Mouse (Mus musculus): ENCODE measurements at regions not wholly inside any gene's neighbourhood (a gene's known extent, or its start where the extent isn't known, plus 50 kb on each side); places are given as distances from the start of the nearest gene placed in this dataset.

- 77% methylated on average over 4 of the region's 4 CpGs for WGBS
- H3K36me3 ChIP-seq (ENCODE audit: control insufficient read depth, insufficient read depth, low read length) = no peaks in the 10 kb centered on the region
- no peak overlapping the region for H3K9ac ChIP-seq (ENCODE audit: low read depth, low read length)
- no peak overlapping the region for H3K4me2 ChIP-seq (replicated peaks; ENCODE audit: low read depth, low read length)
- no peaks in the 10 kb centered on the region; the same call in 1 of the 2 replicates for H3K9me3 ChIP-seq (ENCODE audit: control insufficient read depth, low read length)
- peaks cover 7% of the 10 kb centered on the region for H3K4me1 ChIP-seq (ENCODE audit: control insufficient read depth, insufficient read depth, low read length)
- no peak overlapping the region for H3K27ac ChIP-seq (ENCODE audit: low read depth, low read length)
- no peaks in the 10 kb centered on the region for H3K27me3 ChIP-seq (ENCODE audit: control insufficient read depth, insufficient read depth, low read length)
- no peak overlapping the region for H3K4me3 ChIP-seq (ENCODE audit: low read length)
- no peak for ATAC-seq (ENCODE audit: low FRiP score, low TSS enrichment)
These were observed 437.5 kb downstream of the Ate1 start for GRCm38 (mm10) chr7:130082662-130083061.

DNA sequence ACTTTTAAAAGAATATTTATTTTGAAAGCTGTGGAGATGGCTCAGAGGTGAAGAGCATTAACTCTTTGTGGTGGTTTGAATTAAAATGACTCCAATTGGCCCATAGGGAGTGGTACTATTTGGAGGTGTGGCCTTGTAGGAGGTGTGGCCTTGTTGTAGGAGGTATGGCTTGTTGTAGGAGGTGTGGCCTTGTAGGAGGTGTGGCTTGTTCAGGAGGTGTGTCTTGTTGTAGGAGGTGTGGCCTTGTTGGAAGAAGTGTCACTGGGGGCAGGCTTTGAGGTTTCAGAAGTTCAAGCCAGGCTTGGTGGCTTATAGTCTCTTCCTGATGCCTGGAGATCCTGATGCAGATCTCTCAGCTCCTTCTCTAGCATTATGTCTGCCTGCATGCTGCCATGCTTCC, 434.5 kb downstream of the Ate1 start:
- no peak for ATAC-seq (ENCODE audit: low FRiP score, low TSS enrichment)
- Histone ChIP-seq H3K4me3 (ENCODE audit: low read length) (no peak overlapping the region), H3K27me3 (ENCODE audit: control insufficient read depth, insufficient read depth, low read length) (no peaks in the 10 kb centered on the region), H3K36me3 (ENCODE audit: control insufficient read depth, insufficient read depth, low read length) (no peaks in the 10 kb centered on the region), H3K9ac (ENCODE audit: low read depth, low read length) (no peak overlapping the region), H3K27ac (ENCODE audit: low read depth, low read length) (no peak overlapping the region), H3K9me3 (ENCODE audit: control insufficient read depth, low read length) (no peaks in the 10 kb centered on the region; the same call in 1 of the 2 replicates), H3K4me2 (replicated peaks; ENCODE audit: low read depth, low read length) (no peak overlapping the region), H3K4me1 (ENCODE audit: control insufficient read depth, insufficient read depth, low read length) (peaks cover 7% of the 10 kb centered on the region)

GRCm38 (mm10) chr7:130089896-130090610, 430.1 kb downstream of the Ate1 start:
- ATAC-seq (ENCODE audit: low FRiP score, low TSS enrichment) = no peak
- WGBS = 89% methylated on average over 8 of the region's 8 CpGs
- Histone ChIP-seq H3K27me3 (ENCODE audit: control insufficient read depth, insufficient read depth, low read length) (no peaks in the 10 kb centered on the region), H3K4me3 (ENCODE audit: low read length) (no peak overlapping the region), H3K27ac (ENCODE audit: low read depth, low read length) (no peak overlapping the region), H3K9ac (ENCODE audit: low read depth, low read length) (no peak overlapping the region), H3K9me3 (ENCODE audit: control insufficient read depth, low read length) (no peaks in the 10 kb centered on the region; the same call in 1 of the 2 replicates), H3K4me2 (replicated peaks; ENCODE audit: low read depth, low read length) (no peak overlapping the region), H3K36me3 (ENCODE audit: control insufficient read depth, insufficient read depth, low read length) (no peaks in the 10 kb centered on the region), H3K4me1 (ENCODE audit: control insufficient read depth, insufficient read depth, low read length) (no peaks in the 10 kb centered on the region)

- 64% methylated on average over 3 of the region's 3 CpGs for WGBS
- no peak for ATAC-seq (ENCODE audit: low FRiP score, low TSS enrichment)
These were observed 428.2 kb downstream of the Ate1 start for GRCm38 (mm10) chr7:130091942-130092341.

DNA sequence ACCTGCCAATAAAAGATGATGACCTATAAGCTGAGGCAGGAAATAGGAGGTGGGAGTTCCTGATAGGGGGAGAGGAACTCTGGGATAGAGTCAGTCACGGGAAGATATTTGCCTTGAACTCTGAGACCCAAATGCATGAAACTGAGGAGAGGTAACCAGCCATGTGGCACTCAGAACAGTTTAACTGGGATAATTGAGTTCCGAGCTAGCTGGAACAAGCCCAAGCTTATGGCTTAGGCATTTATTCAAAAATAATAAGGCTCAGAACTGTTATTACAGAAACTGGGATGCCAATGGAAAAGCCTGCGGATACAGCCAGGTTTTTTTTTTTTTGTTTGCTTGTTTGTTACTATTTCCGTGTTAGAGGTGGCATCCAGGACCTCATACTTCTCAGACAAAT, 425.0 kb downstream of the Ate1 start:
- Histone ChIP-seq H3K9me3 (ENCODE audit: control insufficient read depth, low read length) (no peaks in the 10 kb centered on the region), H3K36me3 (ENCODE audit: control insufficient read depth, insufficient read depth, low read length) (no peaks in the 10 kb centered on the region)
- 87% methylated on average over 4 of the region's 4 CpGs for WGBS

More at GRCm38 (mm10) chr7:130091942-130092341, 428.2 kb downstream of the Ate1 start:
- Histone ChIP-seq H3K4me1 (ENCODE audit: control insufficient read depth, insufficient read depth, low read length) (no peaks in the 10 kb centered on the region), H3K4me2 (replicated peaks; ENCODE audit: low read depth, low read length) (no peak overlapping the region), H3K4me3 (ENCODE audit: low read length) (no peak overlapping the region), H3K9me3 (ENCODE audit: control insufficient read depth, low read length) (no peaks in the 10 kb centered on the region), H3K9ac (ENCODE audit: low read depth, low read length) (no peak overlapping the region), H3K36me3 (ENCODE audit: control insufficient read depth, insufficient read depth, low read length) (no peaks in the 10 kb centered on the region), H3K27me3 (ENCODE audit: control insufficient read depth, insufficient read depth, low read length) (no peaks in the 10 kb centered on the region), H3K27ac (ENCODE audit: low read depth, low read length) (peak overlapping the region; percentile 33; the same call in 1 of the 2 replicates)

DNA sequence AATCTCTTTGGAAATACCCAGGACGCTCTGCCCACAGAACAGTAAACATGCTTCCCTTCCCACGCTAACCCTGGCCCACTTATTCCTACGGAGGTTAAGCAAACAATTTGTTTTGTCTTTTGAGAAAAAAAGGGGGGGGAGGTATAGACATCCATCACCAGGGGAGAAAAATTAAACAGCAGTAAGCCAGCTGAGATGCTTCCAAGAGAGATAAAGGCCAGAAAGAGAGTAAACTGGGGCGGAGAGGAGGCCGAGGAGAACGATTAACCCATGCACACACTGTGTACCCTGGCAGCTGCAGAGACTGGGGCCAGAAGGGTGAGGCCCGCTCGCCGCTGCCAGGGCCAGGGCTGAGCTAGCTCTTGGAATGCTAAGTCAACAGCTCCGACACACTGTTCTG, 421.6 kb downstream of the Ate1 start:
- Histone ChIP-seq H3K36me3 (ENCODE audit: control insufficient read depth, insufficient read depth, low read length) (no peaks in the 10 kb centered on the region), H3K4me2 (replicated peaks; ENCODE audit: low read depth, low read length) (no peak overlapping the region), H3K4me3 (ENCODE audit: low read length) (no peak overlapping the region), H3K27ac (ENCODE audit: low read depth, low read length) (no peak overlapping the region), H3K9ac (ENCODE audit: low read depth, low read length) (no peak overlapping the region), H3K27me3 (ENCODE audit: control insufficient read depth, insufficient read depth, low read length) (no peaks in the 10 kb centered on the region), H3K9me3 (ENCODE audit: control insufficient read depth, low read length) (no peaks in the 10 kb centered on the region), H3K4me1 (ENCODE audit: control insufficient read depth, insufficient read depth, low read length) (0 out of 2 replicates have a peak, but pooled peaks cover 3% of the 10 kb centered on the region)
- ATAC-seq (ENCODE audit: low FRiP score, low TSS enrichment) = 0 out of 2 replicates have a peak, but pooled peaks have one; percentile 55
- 50% methylated on average over 10 of the region's 10 CpGs for WGBS

More for the DNA sequence above, 425.0 kb downstream of the Ate1 start:
- Histone ChIP-seq H3K4me3 (ENCODE audit: low read length) (no peak overlapping the region), H3K9ac (ENCODE audit: low read depth, low read length) (no peak overlapping the region), H3K4me1 (ENCODE audit: control insufficient read depth, insufficient read depth, low read length) (no peaks in the 10 kb centered on the region), H3K4me2 (replicated peaks; ENCODE audit: low read depth, low read length) (no peak overlapping the region), H3K27ac (ENCODE audit: low read depth, low read length) (no peak overlapping the region), H3K27me3 (ENCODE audit: control insufficient read depth, insufficient read depth, low read length) (no peaks in the 10 kb centered on the region)
- no peak for ATAC-seq (ENCODE audit: low FRiP score, low TSS enrichment)

- H3K4me1 ChIP-seq (ENCODE audit: control insufficient read depth, insufficient read depth, low read length) = 0 out of 2 replicates have a peak, but pooled peaks cover 3% of the 10 kb centered on the region
- no peak overlapping the region for H3K9ac ChIP-seq (ENCODE audit: low read depth, low read length)
- no peak overlapping the region for H3K27ac ChIP-seq (ENCODE audit: low read depth, low read length)
- whole genome bisulfite sequencing = 63% methylated on average over 5 of the region's 5 CpGs
- no peak overlapping the region for H3K4me2 ChIP-seq (replicated peaks; ENCODE audit: low read depth, low read length)
- no peaks in the 10 kb centered on the region for H3K36me3 ChIP-seq (ENCODE audit: control insufficient read depth, insufficient read depth, low read length)
- H3K9me3 ChIP-seq (ENCODE audit: control insufficient read depth, low read length) = no peaks in the 10 kb centered on the region
- no peaks in the 10 kb centered on the region for H3K27me3 ChIP-seq (ENCODE audit: control insufficient read depth, insufficient read depth, low read length)
- H3K4me3 ChIP-seq (ENCODE audit: low read length) = no peak overlapping the region
- ATAC-seq (ENCODE audit: low FRiP score, low TSS enrichment) = 0 out of 2 replicates have a peak, but pooled peaks have one; percentile 54
These were observed 417.5 kb downstream of the Ate1 start for GRCm38 (mm10) chr7:130102671-130103070.

DNA sequence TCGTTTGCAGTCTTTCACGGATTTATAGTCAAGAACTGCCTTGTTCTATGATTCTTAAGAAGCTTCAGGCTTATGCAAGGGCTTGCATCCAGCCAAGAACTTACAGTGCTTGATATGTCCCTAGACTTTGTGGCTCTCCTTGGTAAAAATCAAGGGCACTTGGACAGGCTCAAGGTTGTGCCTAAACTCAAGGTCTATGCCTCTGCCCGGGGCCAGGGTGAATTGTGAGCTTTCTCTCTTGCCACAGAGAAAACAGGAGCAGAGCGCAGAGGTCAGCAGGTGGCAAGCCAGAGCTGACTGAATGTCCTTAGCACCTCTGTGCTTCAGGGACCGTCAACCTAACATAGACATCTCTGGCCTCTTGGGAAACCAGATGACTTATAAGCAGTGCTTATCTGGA, 413.2 kb downstream of the Ate1 start:
- H3K27ac ChIP-seq (ENCODE audit: low read depth, low read length) = no peak overlapping the region
- H3K4me2 ChIP-seq (replicated peaks; ENCODE audit: low read depth, low read length) = no peak overlapping the region
- no peak overlapping the region for H3K9ac ChIP-seq (ENCODE audit: low read depth, low read length)
- no peaks in the 10 kb centered on the region for H3K27me3 ChIP-seq (ENCODE audit: control insufficient read depth, insufficient read depth, low read length)
- no peaks in the 10 kb centered on the region for H3K36me3 ChIP-seq (ENCODE audit: control insufficient read depth, insufficient read depth, low read length)
- no peaks in the 10 kb centered on the region for H3K9me3 ChIP-seq (ENCODE audit: control insufficient read depth, low read length)
- 0 out of 2 replicates have a peak, but pooled peaks cover 3% of the 10 kb centered on the region for H3K4me1 ChIP-seq (ENCODE audit: control insufficient read depth, insufficient read depth, low read length)
- no peak overlapping the region for H3K4me3 ChIP-seq (ENCODE audit: low read length)
- ATAC-seq (ENCODE audit: low FRiP score, low TSS enrichment) = no peak
- WGBS = 46% methylated on average over 5 of the region's 5 CpGs

DNA sequence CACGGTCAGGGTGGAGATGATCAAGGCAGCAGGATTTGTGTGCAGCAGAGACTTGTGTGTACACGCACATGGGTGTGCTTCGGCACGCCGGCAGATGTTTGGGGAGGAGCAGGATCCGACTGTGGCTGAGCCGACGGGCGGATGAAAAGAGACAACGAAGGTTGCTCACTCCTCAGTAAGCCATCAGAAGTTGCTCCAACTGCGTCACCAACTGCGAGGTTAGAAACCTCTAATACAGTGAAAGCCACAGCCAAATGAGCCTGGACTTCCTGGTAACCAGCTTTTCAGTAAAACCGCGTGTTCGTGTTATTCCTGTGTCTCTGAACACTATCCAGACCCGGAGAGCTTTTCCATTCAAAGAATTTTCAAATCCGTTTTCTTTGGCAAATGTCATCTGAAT, 411.8 kb downstream of the Ate1 start:
- H3K9ac ChIP-seq (ENCODE audit: low read depth, low read length) = no peak overlapping the region
- WGBS = 92% methylated on average over 17 of the region's 17 CpGs
- no peaks in the 10 kb centered on the region for H3K27me3 ChIP-seq (ENCODE audit: control insufficient read depth, insufficient read depth, low read length)
- no peaks in the 10 kb centered on the region for H3K36me3 ChIP-seq (ENCODE audit: control insufficient read depth, insufficient read depth, low read length)
- no peak overlapping the region for H3K27ac ChIP-seq (ENCODE audit: low read depth, low read length)
- H3K4me1 ChIP-seq (ENCODE audit: control insufficient read depth, insufficient read depth, low read length) = no peaks in the 10 kb centered on the region
- ATAC-seq (ENCODE audit: low FRiP score, low TSS enrichment) = no peak
- no peaks in the 10 kb centered on the region for H3K9me3 ChIP-seq (ENCODE audit: control insufficient read depth, low read length)
- no peak overlapping the region for H3K4me2 ChIP-seq (replicated peaks; ENCODE audit: low read depth, low read length)
- no peak overlapping the region for H3K4me3 ChIP-seq (ENCODE audit: low read length)
